Mouse (Mus musculus): ENCODE measurements around the gene Gkn1. TPM values are rescaled to one million over a fixed set of nuclear protein-coding genes. Genes with fewer than 3 reads are reported as not detected.
A peak's percentile ranks its signal among the peaks of the same experiment; 100 is the strongest.

The Gkn1 gene
- polyA plus RNA-seq, 1 experiment from 2014 or later = not detected

DNA sequence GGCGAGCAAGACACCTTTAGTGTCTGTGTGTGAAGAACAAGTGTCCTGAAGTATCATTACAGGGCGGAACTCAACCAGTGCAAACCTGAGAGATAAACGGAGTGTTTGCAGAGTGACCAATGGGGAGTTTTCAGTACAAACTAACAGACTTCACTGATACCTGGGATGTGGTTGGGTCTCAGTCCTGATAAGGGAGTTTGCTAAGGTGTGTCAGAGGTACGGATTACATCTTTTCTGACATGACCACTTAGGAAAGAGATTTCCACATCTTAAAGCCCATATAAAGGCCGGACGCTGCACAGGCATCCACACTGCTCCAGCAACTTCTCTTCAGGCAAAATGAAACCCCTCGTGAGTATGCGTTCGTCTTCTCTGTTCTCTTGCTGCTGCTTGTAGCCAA lies 22.3 kb upstream of the Gkn1 start, which contains the start of gene Gkn2:
Gene Gkn2, plus strand, starts transcription at position 301 of the 400 bp plus-strand sequence.
- no peaks in the 10 kb centered on the region for H3K36me3 ChIP-seq
- no peaks in the 10 kb centered on the region for H3K9me3 ChIP-seq (replicated peaks)
- no peaks in the 10 kb centered on the region for H3K4me1 ChIP-seq (replicated peaks)
- 82% methylated on average over 9 of the region's 9 CpGs for WGBS
- no peak within 1 kb of the TSS for H3K27ac ChIP-seq
- no peak within 1 kb of the TSS for H3K4me2 ChIP-seq
- no peak within 1 kb of the TSS for H3K9ac ChIP-seq
- no peak within 1 kb of the TSS for H3K4me3 ChIP-seq
- H3K27me3 ChIP-seq = peaks cover 41% of the 10 kb centered on the region
- no peak for ATAC-seq (replicated peaks; ENCODE audit: insufficient number of reproducible peaks, insufficient read depth, low FRiP score, low read depth)

DNA sequence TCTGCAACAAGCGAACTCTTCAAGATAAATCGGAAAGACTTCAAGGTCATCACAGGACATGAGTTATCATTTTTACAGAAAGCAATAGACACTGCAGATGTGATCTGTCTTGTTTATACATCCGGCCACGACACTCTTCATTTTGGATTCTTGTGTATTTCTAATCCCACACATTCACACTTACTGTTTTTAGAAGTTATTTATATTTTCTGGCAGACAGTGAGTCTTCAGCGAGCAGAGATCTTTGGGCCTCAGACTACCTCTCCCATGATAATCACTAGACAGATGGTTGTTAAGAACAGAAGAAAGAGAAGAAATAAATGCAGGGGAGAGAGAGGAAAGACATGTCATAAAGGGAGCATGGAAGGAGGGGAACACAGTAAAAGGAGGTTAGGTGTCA lies 18.5 kb upstream of the Gkn1 start:
- no peak overlapping the region for H3K27ac ChIP-seq
- no peak overlapping the region for H3K4me2 ChIP-seq
- peaks cover 19% of the 10 kb centered on the region for H3K27me3 ChIP-seq
- no peak for ATAC-seq (replicated peaks; ENCODE audit: insufficient number of reproducible peaks, insufficient read depth, low FRiP score, low read depth)
- no peak overlapping the region for H3K9ac ChIP-seq
- no peaks in the 10 kb centered on the region for H3K4me1 ChIP-seq (replicated peaks)
- H3K4me3 ChIP-seq = no peak overlapping the region
- 72% methylated on average over 5 of the region's 5 CpGs for WGBS
- no peaks in the 10 kb centered on the region for H3K36me3 ChIP-seq
- H3K9me3 ChIP-seq (replicated peaks) = no peaks in the 10 kb centered on the region

DNA sequence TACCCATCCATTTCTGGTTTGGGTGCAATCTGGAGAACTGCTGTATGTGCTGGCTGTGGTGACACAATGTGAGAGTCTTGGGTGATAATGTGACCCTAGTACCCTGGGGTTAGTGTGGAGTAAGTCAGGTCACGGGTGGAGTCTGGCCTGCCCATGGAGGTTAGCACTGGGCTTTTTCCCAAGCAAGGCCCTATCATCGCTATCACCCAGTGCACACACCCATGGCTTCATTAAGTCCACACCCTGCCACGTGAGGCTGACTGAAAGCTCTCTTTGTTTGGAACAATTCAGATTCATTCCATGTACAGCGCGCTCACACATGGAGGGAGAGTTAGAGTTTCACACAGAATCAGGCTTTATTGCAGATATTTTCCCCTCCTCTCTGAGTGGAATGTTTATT lies 3.7 kb upstream of the Gkn1 start:
- Histone ChIP-seq H3K4me1 (replicated peaks) (no peaks in the 10 kb centered on the region), H3K4me2 (no peak overlapping the region), H3K9ac (no peak overlapping the region), H3K9me3 (replicated peaks) (no peaks in the 10 kb centered on the region), H3K4me3 (no peak overlapping the region), H3K27me3 (0 out of 2 replicates have a peak, but pooled peaks cover 3% of the 10 kb centered on the region), H3K27ac (no peak overlapping the region), H3K36me3 (no peaks in the 10 kb centered on the region)
- no peak for ATAC-seq (replicated peaks; ENCODE audit: insufficient number of reproducible peaks, insufficient read depth, low FRiP score, low read depth)
- 68% methylated on average over 5 of the region's 5 CpGs for WGBS

DNA sequence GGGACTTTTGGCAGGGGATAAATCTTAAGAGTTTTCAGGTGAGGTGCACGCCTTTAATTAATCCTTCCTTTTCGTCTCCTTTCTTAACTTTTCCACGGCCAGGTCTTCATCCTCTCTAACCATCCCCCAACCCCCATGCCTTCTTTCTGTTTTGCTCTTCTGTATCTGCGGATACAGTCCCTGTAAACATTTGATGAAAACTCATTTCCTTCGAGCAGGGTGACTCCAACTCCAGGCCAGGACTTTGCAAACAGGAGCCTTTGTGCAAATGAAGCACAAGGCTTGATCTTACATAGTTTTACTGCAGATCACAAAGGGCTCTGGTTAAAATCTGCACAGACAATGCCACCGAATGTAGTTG lies 14.8 kb downstream of the Gkn1 start:
- H3K4me3 ChIP-seq = peak overlapping the region; percentile 79; the same call in 1 of the 2 replicates
- no peak for ATAC-seq (replicated peaks; ENCODE audit: insufficient number of reproducible peaks, insufficient read depth, low FRiP score, low read depth)

DNA sequence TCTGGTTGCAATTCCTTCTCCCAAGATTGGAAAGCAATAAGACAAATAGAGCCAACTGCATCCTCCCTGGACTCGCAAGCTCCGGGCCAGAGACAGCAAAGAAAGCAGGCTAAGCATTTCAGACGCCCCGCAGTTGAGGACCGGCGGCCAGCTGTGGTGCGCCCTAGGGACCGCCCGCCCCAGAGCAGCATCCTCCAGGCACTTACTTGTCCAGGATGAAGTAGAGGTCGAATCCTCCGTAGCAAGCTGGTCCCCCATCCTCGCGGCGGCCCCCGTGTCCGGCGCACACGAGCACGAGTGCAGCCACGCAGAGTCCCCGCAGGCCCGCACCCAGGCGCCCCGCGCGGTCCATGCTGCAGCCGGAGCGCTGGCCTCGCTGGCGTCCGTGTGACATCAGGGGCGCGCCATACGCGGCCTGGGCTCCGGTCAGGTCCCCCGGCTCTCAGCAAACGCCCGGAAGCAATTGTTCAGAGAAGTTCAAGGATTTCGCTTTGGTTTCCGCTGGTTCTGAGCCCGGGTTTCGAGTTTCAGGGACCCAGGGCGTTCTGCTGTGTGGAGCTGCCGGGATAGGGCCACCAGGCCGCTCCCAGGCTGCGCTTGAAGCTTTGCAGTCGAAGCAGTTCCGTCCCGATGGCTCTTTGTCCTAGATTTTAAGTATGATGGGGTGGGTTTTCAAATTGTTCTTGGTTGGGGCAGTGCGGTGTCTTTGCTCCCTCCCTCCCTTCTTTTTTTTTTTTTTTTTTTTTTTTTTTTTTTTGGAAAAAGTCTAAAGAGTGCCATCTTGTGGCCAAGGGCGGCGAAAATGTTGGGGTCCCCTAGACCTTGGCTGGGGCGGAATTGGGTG lies 15.4 kb downstream of the Gkn1 start, which contains the start of gene Antxr1:
Gene Antxr1, minus strand, starts transcription at position 731 of the 844 bp plus-strand sequence.
- no peaks in the 10 kb centered on the region for H3K36me3 ChIP-seq
- peak within 1 kb of the TSS; percentile 93 for H3K4me2 ChIP-seq
- H3K9me3 ChIP-seq (replicated peaks) = no peaks in the 10 kb centered on the region
- peak within 1 kb of the TSS; percentile 79 for H3K4me3 ChIP-seq
- peak within 1 kb of the TSS; percentile 77 for H3K27ac ChIP-seq
- H3K9ac ChIP-seq = peak within 1 kb of the TSS; percentile 74
- under 1% methylated on average over 54 of the region's 54 CpGs for WGBS
- H3K27me3 ChIP-seq = peaks cover 32% of the 10 kb centered on the region
- ATAC-seq (replicated peaks; ENCODE audit: insufficient number of reproducible peaks, insufficient read depth, low FRiP score, low read depth) = peak; percentile 68
- H3K4me1 ChIP-seq (replicated peaks) = peaks cover 9% of the 10 kb centered on the region

More for the DNA sequence above, 14.8 kb downstream of the Gkn1 start:
- Histone ChIP-seq H3K9me3 (replicated peaks) (no peaks in the 10 kb centered on the region), H3K4me1 (replicated peaks) (peaks cover 9% of the 10 kb centered on the region), H3K27me3 (peaks cover 32% of the 10 kb centered on the region), H3K27ac (no peak overlapping the region), H3K36me3 (no peaks in the 10 kb centered on the region), H3K9ac (no peak overlapping the region), H3K4me2 (peak overlapping the region; percentile 93)
- 33% methylated on average over 6 of the region's 6 CpGs for WGBS

DNA sequence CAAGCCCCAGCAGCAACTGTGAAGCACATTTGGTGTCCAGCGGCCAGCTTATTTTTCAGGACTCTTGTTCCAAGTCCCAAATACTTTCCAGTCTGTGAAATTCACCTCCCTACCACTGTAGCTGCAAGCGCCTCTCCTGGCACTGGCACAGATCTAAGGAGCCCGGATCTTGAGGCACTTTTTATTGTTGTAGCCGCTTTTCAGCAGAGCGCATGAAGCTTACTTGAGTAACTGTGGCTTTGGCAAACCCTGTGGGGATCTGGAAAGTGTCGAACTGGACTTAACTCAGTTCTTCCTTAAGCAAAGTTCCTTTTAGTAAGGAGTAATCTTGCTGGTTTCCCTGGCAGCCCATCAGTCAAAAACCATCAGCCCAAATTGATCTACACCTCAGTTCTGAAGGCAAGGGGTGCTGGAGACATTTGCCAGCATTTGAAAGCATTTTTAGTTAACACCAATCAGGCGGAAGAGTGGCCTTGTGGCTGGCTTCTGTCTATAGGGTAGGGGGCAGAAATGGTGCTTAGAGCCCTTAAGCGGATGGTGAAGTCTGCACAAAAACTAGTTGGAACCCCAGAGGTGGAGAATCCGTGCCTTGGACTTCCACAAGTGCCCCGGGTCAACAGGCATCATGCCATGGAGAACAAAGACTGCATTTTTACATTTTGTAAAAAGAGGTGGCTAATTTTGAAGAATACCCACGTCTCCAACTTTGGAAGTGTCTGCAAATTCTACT lies 16.2 kb downstream of the Gkn1 start:
- Histone ChIP-seq H3K27ac (peak overlapping the region; percentile 77), H3K4me1 (replicated peaks) (peaks cover 16% of the 10 kb centered on the region), H3K4me2 (peak overlapping the region; percentile 93), H3K36me3 (no peaks in the 10 kb centered on the region), H3K4me3 (peak overlapping the region; percentile 79), H3K9ac (peak overlapping the region; percentile 74), H3K9me3 (replicated peaks) (no peaks in the 10 kb centered on the region), H3K27me3 (peaks cover 32% of the 10 kb centered on the region)
- WGBS = 23% methylated on average over 11 of the region's 11 CpGs
- ATAC-seq (replicated peaks; ENCODE audit: insufficient number of reproducible peaks, insufficient read depth, low FRiP score, low read depth) = no peak

DNA sequence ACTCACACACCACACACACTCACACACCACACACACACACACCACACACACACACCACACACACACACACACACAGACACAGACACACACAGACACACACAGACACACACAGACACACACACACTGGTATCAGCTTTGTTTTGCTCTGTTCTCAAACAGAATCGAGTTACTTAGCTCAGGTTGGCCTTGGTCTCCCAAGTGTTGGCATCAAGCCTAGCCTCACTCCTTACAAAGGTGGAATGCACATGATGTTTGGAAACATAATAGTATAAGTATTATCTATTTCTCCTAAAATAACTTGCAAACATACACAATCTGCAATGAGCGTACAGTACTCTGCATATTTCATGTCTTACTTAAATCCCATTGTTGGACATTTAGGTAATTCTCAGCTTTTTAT lies 18.4 kb downstream of the Gkn1 start:
- ATAC-seq (replicated peaks; ENCODE audit: insufficient number of reproducible peaks, insufficient read depth, low FRiP score, low read depth) = no peak
- Histone ChIP-seq H3K4me2 (peak overlapping the region; percentile 93; the same call in 1 of the 2 replicates), H3K27ac (no peak overlapping the region), H3K27me3 (peaks cover 32% of the 10 kb centered on the region), H3K4me3 (peak overlapping the region; percentile 79; the same call in 1 of the 2 replicates), H3K36me3 (no peaks in the 10 kb centered on the region), H3K9me3 (replicated peaks) (no peaks in the 10 kb centered on the region), H3K4me1 (replicated peaks) (peaks cover 33% of the 10 kb centered on the region), H3K9ac (no peak overlapping the region)
- WGBS = 47% methylated on average over 2 of the region's 2 CpGs

DNA sequence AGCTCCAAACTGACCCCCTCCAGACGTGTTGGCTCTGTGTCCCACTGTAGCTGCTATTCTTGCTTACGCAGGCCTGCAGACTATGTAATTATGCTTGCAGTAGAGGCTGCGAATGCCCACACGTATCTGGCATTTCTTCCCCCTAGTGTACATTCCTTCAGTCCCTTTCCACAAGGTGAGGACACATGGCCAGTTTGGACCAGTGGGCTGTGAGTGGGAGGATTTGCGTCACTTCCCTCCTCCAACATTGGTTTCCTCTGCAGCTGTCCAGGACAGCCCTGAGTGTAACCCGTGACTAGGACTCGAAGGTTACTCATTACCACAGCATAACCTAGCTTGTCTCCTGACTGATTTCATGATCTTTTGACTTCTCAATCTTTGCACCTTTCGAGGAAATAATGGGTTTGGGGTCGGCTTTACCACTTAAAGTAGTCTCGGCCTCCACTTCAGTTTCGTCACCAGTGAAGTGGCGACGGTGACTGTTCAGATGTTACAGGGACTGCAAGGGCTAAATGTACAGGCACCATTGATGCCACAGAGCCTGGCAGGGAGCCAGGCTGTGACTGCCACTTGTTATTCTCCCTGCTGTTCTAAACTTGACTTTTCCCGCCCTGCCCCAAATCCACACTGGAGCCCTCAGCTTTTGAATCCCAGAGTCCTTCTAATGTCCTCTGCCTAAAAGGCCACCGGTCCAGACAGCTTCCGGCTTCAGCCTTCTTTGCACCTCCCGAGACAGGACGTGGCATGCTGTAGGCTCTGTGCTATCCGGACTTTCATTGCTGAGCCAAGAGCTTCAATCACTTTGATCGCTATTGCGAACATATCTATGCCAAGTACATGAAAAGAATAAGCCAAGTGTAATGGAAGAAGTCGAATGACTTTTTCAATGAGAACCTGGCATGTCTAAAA lies 22.2 kb downstream of the Gkn1 start:
- no peak overlapping the region for H3K9ac ChIP-seq

DNA sequence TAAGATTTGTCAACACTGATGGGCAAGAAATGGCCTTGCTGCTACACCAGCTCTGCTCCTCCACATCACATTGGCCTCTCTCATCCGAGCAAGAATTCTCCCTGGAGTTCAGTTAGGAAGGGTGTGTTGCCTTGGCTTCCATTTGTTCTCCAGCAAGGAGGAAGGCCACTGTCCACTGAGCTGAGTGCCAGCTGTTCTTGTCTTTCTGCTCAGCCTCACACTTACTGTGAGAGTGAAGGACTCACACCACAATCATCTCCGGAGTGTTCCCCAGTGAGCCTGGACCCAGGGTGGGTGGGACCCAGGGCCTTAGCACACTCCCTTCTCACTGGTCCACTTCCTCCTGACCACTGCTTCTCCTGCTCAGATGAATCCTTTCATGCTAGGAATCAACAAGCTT lies 23.8 kb downstream of the Gkn1 start:
- H3K9ac ChIP-seq = no peak overlapping the region
- no peak for ATAC-seq (replicated peaks; ENCODE audit: insufficient number of reproducible peaks, insufficient read depth, low FRiP score, low read depth)
- no peak overlapping the region for H3K27ac ChIP-seq
- peaks cover 29% of the 10 kb centered on the region for H3K4me1 ChIP-seq (replicated peaks)
- no peak overlapping the region for H3K4me3 ChIP-seq
- no peaks in the 10 kb centered on the region for H3K27me3 ChIP-seq
- H3K36me3 ChIP-seq = no peaks in the 10 kb centered on the region
- no peaks in the 10 kb centered on the region for H3K9me3 ChIP-seq (replicated peaks)
- H3K4me2 ChIP-seq = no peak overlapping the region
- WGBS = 88% methylated on average over 2 of the region's 2 CpGs

More for the DNA sequence above, 22.2 kb downstream of the Gkn1 start:
- Histone ChIP-seq H3K27me3 (peaks cover 8% of the 10 kb centered on the region; the same call in 1 of the 2 replicates), H3K4me1 (replicated peaks) (peaks cover 29% of the 10 kb centered on the region), H3K9me3 (replicated peaks) (no peaks in the 10 kb centered on the region), H3K27ac (peak overlapping the region; percentile 73), H3K4me3 (no peak overlapping the region), H3K4me2 (peak overlapping the region; percentile 24; the same call in 1 of the 2 replicates), H3K36me3 (no peaks in the 10 kb centered on the region)
- 56% methylated on average over 22 of the region's 22 CpGs for WGBS
- ATAC-seq (replicated peaks; ENCODE audit: insufficient number of reproducible peaks, insufficient read depth, low FRiP score, low read depth) = peak; percentile 50; the same call in 1 of the 2 replicates

DNA sequence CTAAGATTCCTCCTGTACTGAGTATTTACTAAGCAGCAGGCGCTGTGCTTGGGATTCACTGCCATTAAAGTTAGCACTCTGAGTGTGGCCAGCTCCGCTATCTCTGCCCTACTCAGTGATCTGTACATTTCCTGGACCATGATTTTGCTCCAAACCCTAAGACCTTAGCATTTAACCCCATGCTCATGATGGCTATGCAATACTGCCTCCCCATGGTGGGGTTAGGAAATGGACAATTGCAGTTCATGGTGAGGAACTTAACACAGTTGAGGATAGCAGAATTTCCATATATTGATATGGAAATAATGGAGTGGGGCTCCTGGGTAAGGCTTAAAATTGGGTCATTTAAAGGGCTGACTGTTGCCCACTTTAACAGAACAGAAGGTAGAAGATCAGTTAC lies 27.4 kb downstream of the Gkn1 start:
- H3K4me2 ChIP-seq = no peak overlapping the region

More for the DNA sequence above, 27.4 kb downstream of the Gkn1 start:
- Histone ChIP-seq H3K36me3 (no peaks in the 10 kb centered on the region), H3K4me3 (no peak overlapping the region), H3K9me3 (replicated peaks) (no peaks in the 10 kb centered on the region), H3K4me1 (replicated peaks) (peaks cover 6% of the 10 kb centered on the region), H3K27me3 (no peaks in the 10 kb centered on the region), H3K9ac (no peak overlapping the region), H3K27ac (no peak overlapping the region)
- WGBS = 79% methylated on average over 2 of the region's 2 CpGs
- no peak for ATAC-seq (replicated peaks; ENCODE audit: insufficient number of reproducible peaks, insufficient read depth, low FRiP score, low read depth)
